Mouse (Mus musculus): ENCODE results near the gene Ttpal. TPM values are rescaled to one million over a fixed set of nuclear protein-coding genes. Genes with fewer than 3 reads are reported as not detected.
A peak's percentile ranks its signal among the peaks of the same experiment; 100 is the strongest.

The Ttpal gene
- polyA plus RNA-seq, 1 experiment from 2014 or later = 40.6 TPM

- ATAC-seq (replicated peaks; ENCODE audit: low FRiP score, low TSS enrichment, low read depth) (no peak), DNase-seq (ENCODE audit: low spot score) (no peak)
- H3K27ac ChIP-seq (ENCODE audit: low read depth) = 0 out of 2 replicates have a peak overlapping the region, but pooled peaks have one; percentile 4
- 69% methylated on average over 3 of the region's 3 CpGs for whole genome bisulfite sequencing
- H3K4me1 ChIP-seq (replicated peaks; ENCODE audit: control insufficient read depth, insufficient read depth, low read length) = peaks cover 31% of the 10 kb centered on the region
- H3K4me3 ChIP-seq (ENCODE audit: low read depth, low read length) = no peak overlapping the region
- no peaks in the 10 kb centered on the region for H3K36me3 ChIP-seq (ENCODE audit: control insufficient read depth, insufficient read depth, low read length)
- no peaks in the 10 kb centered on the region for H3K27me3 ChIP-seq (replicated peaks; ENCODE audit: control insufficient read depth, insufficient read depth, low read length)
- H3K4me2 ChIP-seq (ENCODE audit: low read length) = no peak overlapping the region
- H3K9ac ChIP-seq (ENCODE audit: low read length) = no peak overlapping the region
- no peaks in the 10 kb centered on the region for H3K9me3 ChIP-seq (ENCODE audit: control insufficient read depth, low read length)
Measured at GRCm38 (mm10) chr2:163596873-163597155, 5.3 kb upstream of the Ttpal start.

GRCm38 (mm10) chr2:163597661-163598060 is 4.5 kb upstream of the Ttpal start:
- Histone ChIP-seq H3K9ac (ENCODE audit: low read length) (no peak overlapping the region), H3K36me3 (ENCODE audit: control insufficient read depth, insufficient read depth, low read length) (no peaks in the 10 kb centered on the region), H3K4me2 (ENCODE audit: low read length) (no peak overlapping the region), H3K27me3 (replicated peaks; ENCODE audit: control insufficient read depth, insufficient read depth, low read length) (no peaks in the 10 kb centered on the region), H3K4me3 (ENCODE audit: low read depth, low read length) (no peak overlapping the region), H3K27ac (ENCODE audit: low read depth) (no peak overlapping the region), H3K9me3 (ENCODE audit: control insufficient read depth, low read length) (no peaks in the 10 kb centered on the region), H3K4me1 (replicated peaks; ENCODE audit: control insufficient read depth, insufficient read depth, low read length) (peaks cover 31% of the 10 kb centered on the region)
- 61% methylated on average over 4 of the region's 4 CpGs for WGBS
- DNase-seq (ENCODE audit: low spot score) (no peak), ATAC-seq (replicated peaks; ENCODE audit: low FRiP score, low TSS enrichment, low read depth) (no peak)

GRCm38 (mm10) chr2:163599226-163599625 is 2.9 kb upstream of the Ttpal start:
- Histone ChIP-seq H3K9me3 (ENCODE audit: control insufficient read depth, low read length) (no peaks in the 10 kb centered on the region), H3K4me1 (replicated peaks; ENCODE audit: control insufficient read depth, insufficient read depth, low read length) (peaks cover 31% of the 10 kb centered on the region), H3K4me2 (ENCODE audit: low read length) (no peak overlapping the region), H3K36me3 (ENCODE audit: control insufficient read depth, insufficient read depth, low read length) (no peaks in the 10 kb centered on the region), H3K27ac (ENCODE audit: low read depth) (no peak overlapping the region), H3K4me3 (ENCODE audit: low read depth, low read length) (no peak overlapping the region), H3K9ac (ENCODE audit: low read length) (no peak overlapping the region), H3K27me3 (replicated peaks; ENCODE audit: control insufficient read depth, insufficient read depth, low read length) (no peaks in the 10 kb centered on the region)
- 4% methylated on average over 1 of the region's 1 CpGs for WGBS
- peak; percentile 83 for DNase-seq (ENCODE audit: low spot score)
- no peak for ATAC-seq (replicated peaks; ENCODE audit: low FRiP score, low TSS enrichment, low read depth)

- no peak for ATAC-seq (replicated peaks; ENCODE audit: low FRiP score, low TSS enrichment, low read depth)
- Histone ChIP-seq H3K4me1 (replicated peaks; ENCODE audit: control insufficient read depth, insufficient read depth, low read length) (peaks cover 16% of the 10 kb centered on the region; the same call in 1 of the 2 replicates), H3K4me2 (ENCODE audit: low read length) (no peak overlapping the region), H3K4me3 (ENCODE audit: low read depth, low read length) (no peak overlapping the region), H3K27me3 (replicated peaks; ENCODE audit: control insufficient read depth, insufficient read depth, low read length) (no peaks in the 10 kb centered on the region), H3K9ac (ENCODE audit: low read length) (no peak overlapping the region), H3K36me3 (ENCODE audit: control insufficient read depth, insufficient read depth, low read length) (no peaks in the 10 kb centered on the region), H3K9me3 (ENCODE audit: control insufficient read depth, low read length) (no peaks in the 10 kb centered on the region), H3K27ac (ENCODE audit: low read depth) (no peak overlapping the region)
- no peak for DNase-seq (ENCODE audit: low spot score)
- 84% methylated on average over 7 of the region's 7 CpGs for whole genome bisulfite sequencing
Measured at GRCm38 (mm10) chr2:163601066-163601465, 1.0 kb upstream of the Ttpal start.

GRCm38 (mm10) chr2:163601712-163602100 is 408 bp upstream of the Ttpal start:
- WGBS = 75% methylated on average over 7 of the region's 7 CpGs
- peak overlapping the region; percentile 75 for H3K4me3 ChIP-seq (ENCODE audit: low read depth, low read length)
- H3K36me3 ChIP-seq (ENCODE audit: control insufficient read depth, insufficient read depth, low read length) = no peaks in the 10 kb centered on the region
- H3K27me3 ChIP-seq (replicated peaks; ENCODE audit: control insufficient read depth, insufficient read depth, low read length) = no peaks in the 10 kb centered on the region
- H3K27ac ChIP-seq (ENCODE audit: low read depth) = no peak overlapping the region
- H3K4me1 ChIP-seq (replicated peaks; ENCODE audit: control insufficient read depth, insufficient read depth, low read length) = peaks cover 10% of the 10 kb centered on the region; the same call in 1 of the 2 replicates
- H3K4me2 ChIP-seq (ENCODE audit: low read length) = peak overlapping the region; percentile 95
- H3K9ac ChIP-seq (ENCODE audit: low read length) = 0 out of 2 replicates have a peak overlapping the region, but pooled peaks have one; percentile 2
- DNase-seq (ENCODE audit: low spot score) (no peak), ATAC-seq (replicated peaks; ENCODE audit: low FRiP score, low TSS enrichment, low read depth) (no peak; the same call in 1 of the 2 replicates)
- H3K9me3 ChIP-seq (ENCODE audit: control insufficient read depth, low read length) = no peaks in the 10 kb centered on the region

- Histone ChIP-seq H3K9me3 (ENCODE audit: control insufficient read depth, low read length) (no peaks in the 10 kb centered on the region), H3K36me3 (ENCODE audit: control insufficient read depth, insufficient read depth, low read length) (peaks cover 26% of the 10 kb centered on the region), H3K4me2 (ENCODE audit: low read length) (no peak overlapping the region), H3K9ac (ENCODE audit: low read length) (no peak overlapping the region), H3K27me3 (replicated peaks; ENCODE audit: control insufficient read depth, insufficient read depth, low read length) (no peaks in the 10 kb centered on the region), H3K4me1 (replicated peaks; ENCODE audit: control insufficient read depth, insufficient read depth, low read length) (peaks cover 11% of the 10 kb centered on the region; the same call in 1 of the 2 replicates), H3K4me3 (ENCODE audit: low read depth, low read length) (no peak overlapping the region), H3K27ac (ENCODE audit: low read depth) (no peak overlapping the region)
- DNase-seq (ENCODE audit: low spot score) = no peak
- ATAC-seq (replicated peaks; ENCODE audit: low FRiP score, low TSS enrichment, low read depth) = no peak
- 87% methylated on average over 7 of the region's 7 CpGs for WGBS
Measured at GRCm38 (mm10) chr2:163606161-163606560, 4.0 kb downstream of the Ttpal start.

- H3K9ac ChIP-seq (ENCODE audit: low read length) = no peak overlapping the region
- ATAC-seq (replicated peaks; ENCODE audit: low FRiP score, low TSS enrichment, low read depth) (no peak), DNase-seq (ENCODE audit: low spot score) (no peak)
- H3K27me3 ChIP-seq (replicated peaks; ENCODE audit: control insufficient read depth, insufficient read depth, low read length) = no peaks in the 10 kb centered on the region
- H3K4me1 ChIP-seq (replicated peaks; ENCODE audit: control insufficient read depth, insufficient read depth, low read length) = peaks cover 5% of the 10 kb centered on the region; the same call in 1 of the 2 replicates
- no peak overlapping the region for H3K27ac ChIP-seq (ENCODE audit: low read depth)
- H3K4me3 ChIP-seq (ENCODE audit: low read depth, low read length) = no peak overlapping the region
- H3K9me3 ChIP-seq (ENCODE audit: control insufficient read depth, low read length) = no peaks in the 10 kb centered on the region
- H3K36me3 ChIP-seq (ENCODE audit: control insufficient read depth, insufficient read depth, low read length) = peaks cover 44% of the 10 kb centered on the region
- no peak overlapping the region for H3K4me2 ChIP-seq (ENCODE audit: low read length)
- 84% methylated on average over 7 of the region's 7 CpGs for WGBS
Measured at GRCm38 (mm10) chr2:163608008-163608407, 5.9 kb downstream of the Ttpal start.

- no peaks in the 10 kb centered on the region for H3K27me3 ChIP-seq (replicated peaks; ENCODE audit: control insufficient read depth, insufficient read depth, low read length)
- WGBS = 80% methylated on average over 12 of the region's 12 CpGs
- no peak for DNase-seq (ENCODE audit: low spot score)
Measured at GRCm38 (mm10) chr2:163609281-163609975, 7.3 kb downstream of the Ttpal start.

GRCm38 (mm10) chr2:163611176-163611575 is 9.1 kb downstream of the Ttpal start:
- H3K4me1 ChIP-seq (replicated peaks; ENCODE audit: control insufficient read depth, insufficient read depth, low read length) = 0 out of 2 replicates have a peak, but pooled peaks cover 3% of the 10 kb centered on the region
- no peak overlapping the region for H3K4me3 ChIP-seq (ENCODE audit: low read depth, low read length)
- WGBS = 67% methylated on average over 9 of the region's 9 CpGs
- H3K9ac ChIP-seq (ENCODE audit: low read length) = no peak overlapping the region
- H3K9me3 ChIP-seq (ENCODE audit: control insufficient read depth, low read length) = no peaks in the 10 kb centered on the region
- no peak overlapping the region for H3K4me2 ChIP-seq (ENCODE audit: low read length)
- DNase-seq (ENCODE audit: low spot score) (no peak), ATAC-seq (replicated peaks; ENCODE audit: low FRiP score, low TSS enrichment, low read depth) (no peak; the same call in 1 of the 2 replicates)
- peaks cover 74% of the 10 kb centered on the region for H3K36me3 ChIP-seq (ENCODE audit: control insufficient read depth, insufficient read depth, low read length)
- H3K27me3 ChIP-seq (replicated peaks; ENCODE audit: control insufficient read depth, insufficient read depth, low read length) = no peaks in the 10 kb centered on the region
- no peak overlapping the region for H3K27ac ChIP-seq (ENCODE audit: low read depth)

More at GRCm38 (mm10) chr2:163609281-163609975, 7.3 kb downstream of the Ttpal start:
- Histone ChIP-seq H3K4me3 (ENCODE audit: low read depth, low read length) (no peak overlapping the region), H3K9ac (ENCODE audit: low read length) (0 out of 2 replicates have a peak overlapping the region, but pooled peaks have one; percentile 11), H3K4me1 (replicated peaks; ENCODE audit: control insufficient read depth, insufficient read depth, low read length) (0 out of 2 replicates have a peak, but pooled peaks cover 3% of the 10 kb centered on the region), H3K9me3 (ENCODE audit: control insufficient read depth, low read length) (no peaks in the 10 kb centered on the region), H3K27ac (ENCODE audit: low read depth) (peak overlapping the region; percentile 47; the same call in 1 of the 2 replicates), H3K4me2 (ENCODE audit: low read length) (no peak overlapping the region), H3K36me3 (ENCODE audit: control insufficient read depth, insufficient read depth, low read length) (peaks cover 56% of the 10 kb centered on the region)
- ATAC-seq (replicated peaks; ENCODE audit: low FRiP score, low TSS enrichment, low read depth) = no peak

Data from intestine, embryonic 14.5 days (tissue).